Mouse (Mus musculus) ovary, postnatal 10 days (tissue): ENCODE measurements at regions not wholly inside any gene's neighbourhood (a gene's known extent, or its start where the extent isn't known, plus 50 kb on each side); places are given as distances from the start of the nearest gene placed in this dataset.

Source experiments
- DNase-seq: peaks from one replicate; pipeline ENCODE4 v3.0.0; 2022; ENCODE audit warnings: low spot score

GRCm38 (mm10) chr9:61816589-61817179, 97.7 kb downstream of the Rplp1 start:
- no peak for DNase-seq

- DNase-seq, result no peak
Observed at GRCm38 (mm10) chr9:61815995-61816394, 98.3 kb downstream of the Rplp1 start.

- DNase-seq, result no peak
Observed at GRCm38 (mm10) chr9:61813291-61813690, 101.1 kb downstream of the Rplp1 start.

- no peak for DNase-seq
Observed at GRCm38 (mm10) chr9:61812315-61812714, 102.0 kb downstream of the Rplp1 start.

GRCm38 (mm10) chr9:61810456-61810855, 103.9 kb downstream of the Rplp1 start:
- no peak for DNase-seq

GRCm38 (mm10) chr9:61808351-61809225, 105.8 kb downstream of the Rplp1 start:
- DNase-seq, result no peak

GRCm38 (mm10) chr9:61805971-61806370, 108.4 kb downstream of the Rplp1 start:
- no peak for DNase-seq

GRCm38 (mm10) chr9:61803555-61803954, 110.8 kb downstream of the Rplp1 start:
- DNase-seq, result no peak

GRCm38 (mm10) chr9:61802694-61803093, 111.6 kb downstream of the Rplp1 start:
- DNase-seq, result no peak

- DNase-seq, result no peak
Observed at GRCm38 (mm10) chr9:61799535-61799934, 114.8 kb downstream of the Rplp1 start.

- no peak for DNase-seq
Observed at GRCm38 (mm10) chr9:61795910-61796309, 118.4 kb downstream of the Rplp1 start.

GRCm38 (mm10) chr9:61791435-61792064, 122.8 kb downstream of the Rplp1 start:
- no peak for DNase-seq

- no peak for DNase-seq
Observed at GRCm38 (mm10) chr9:61790849-61791248, 123.5 kb downstream of the Rplp1 start.

- DNase-seq, result no peak
Observed at GRCm38 (mm10) chr9:61789066-61789897, 125.1 kb downstream of the Rplp1 start.

- DNase-seq, result no peak
Observed at GRCm38 (mm10) chr9:61781469-61781868, 132.9 kb downstream of the Rplp1 start.

GRCm38 (mm10) chr9:61780186-61780939, 134.0 kb downstream of the Rplp1 start:
- no peak for DNase-seq

GRCm38 (mm10) chr9:61779165-61779564, 135.2 kb downstream of the Rplp1 start:
- DNase-seq, result no peak

- DNase-seq, result no peak
Observed at GRCm38 (mm10) chr9:61776446-61776845, 137.9 kb downstream of the Rplp1 start.

GRCm38 (mm10) chr9:61770207-61770955, 144.0 kb downstream of the Rplp1 start:
- no peak for DNase-seq

- no peak for DNase-seq
Observed at GRCm38 (mm10) chr9:61766187-61766586, 148.2 kb downstream of the Rplp1 start.

- DNase-seq, result no peak
Observed at GRCm38 (mm10) chr9:61765366-61765765, 149.0 kb downstream of the Rplp1 start.
